Mouse (Mus musculus): ENCODE results near the gene Rae1. TPM values are rescaled to one million over a fixed set of nuclear protein-coding genes. Genes with fewer than 3 reads are reported as not detected.

Gene Rae1
- polyA plus RNA-seq, 1 experiment from 2014 or later = 156 TPM

- no peaks in the 10 kb centered on the region for H3K4me1 ChIP-seq (replicated peaks; ENCODE audit: control insufficient read depth, insufficient read depth, low read length)
- 96% methylated on average over 8 of the region's 8 CpGs for WGBS
- ATAC-seq = no peak
- H3K9ac ChIP-seq (replicated peaks; ENCODE audit: low read depth, low read length) = no peak overlapping the region
- no peak overlapping the region for H3K4me3 ChIP-seq (replicated peaks; ENCODE audit: low read length)
- H3K27me3 ChIP-seq (replicated peaks; ENCODE audit: control insufficient read depth, insufficient read depth, low read length) = no peaks in the 10 kb centered on the region
- peaks cover 69% of the 10 kb centered on the region for H3K36me3 ChIP-seq (ENCODE audit: control insufficient read depth, insufficient read depth)
- H3K4me2 ChIP-seq (ENCODE audit: low read length) = no peak overlapping the region
- no peak overlapping the region for H3K27ac ChIP-seq (ENCODE audit: low read length)
- no peaks in the 10 kb centered on the region for H3K9me3 ChIP-seq (ENCODE audit: control insufficient read depth, low read length)
These were observed 11.5 kb downstream of the Rae1 start for GRCm38 (mm10) chr2:173011440-173011839.

- peaks cover 5% of the 10 kb centered on the region for H3K4me1 ChIP-seq (replicated peaks; ENCODE audit: control insufficient read depth, insufficient read depth, low read length)
- no peaks in the 10 kb centered on the region for H3K27me3 ChIP-seq (replicated peaks; ENCODE audit: control insufficient read depth, insufficient read depth, low read length)
- no peaks in the 10 kb centered on the region for H3K9me3 ChIP-seq (ENCODE audit: control insufficient read depth, low read length)
- H3K9ac ChIP-seq (replicated peaks; ENCODE audit: low read depth, low read length) = no peak overlapping the region
- ATAC-seq = no peak
- H3K4me3 ChIP-seq (replicated peaks; ENCODE audit: low read length) = no peak overlapping the region
- H3K36me3 ChIP-seq (ENCODE audit: control insufficient read depth, insufficient read depth) = peaks cover 42% of the 10 kb centered on the region
- 81% methylated on average over 7 of the region's 7 CpGs for WGBS
- no peak overlapping the region for H3K27ac ChIP-seq (ENCODE audit: low read length)
- no peak overlapping the region for H3K4me2 ChIP-seq (ENCODE audit: low read length)
These were observed 14.9 kb downstream of the Rae1 start for GRCm38 (mm10) chr2:173014741-173015287.

- peaks cover 16% of the 10 kb centered on the region for H3K36me3 ChIP-seq (ENCODE audit: control insufficient read depth, insufficient read depth)
- 57% methylated on average over 6 of the region's 6 CpGs for WGBS
- H3K27me3 ChIP-seq (replicated peaks; ENCODE audit: control insufficient read depth, insufficient read depth, low read length) = no peaks in the 10 kb centered on the region
- H3K9me3 ChIP-seq (ENCODE audit: control insufficient read depth, low read length) = no peaks in the 10 kb centered on the region
- peaks cover 20% of the 10 kb centered on the region for H3K4me1 ChIP-seq (replicated peaks; ENCODE audit: control insufficient read depth, insufficient read depth, low read length)
- no peak overlapping the region for H3K27ac ChIP-seq (ENCODE audit: low read length)
- H3K4me3 ChIP-seq (replicated peaks; ENCODE audit: low read length) = no peak overlapping the region
- no peak for ATAC-seq
- H3K4me2 ChIP-seq (ENCODE audit: low read length) = no peak overlapping the region
- no peak overlapping the region for H3K9ac ChIP-seq (replicated peaks; ENCODE audit: low read depth, low read length)
These were observed 18.0 kb downstream of the Rae1 start for GRCm38 (mm10) chr2:173017940-173018339.

GRCm38 (mm10) chr2:173018618-173019017 lies 18.7 kb downstream of the Rae1 start:
- Histone ChIP-seq H3K27ac (ENCODE audit: low read length) (no peak overlapping the region), H3K4me2 (ENCODE audit: low read length) (no peak overlapping the region), H3K36me3 (ENCODE audit: control insufficient read depth, insufficient read depth) (peaks cover 10% of the 10 kb centered on the region), H3K9me3 (ENCODE audit: control insufficient read depth, low read length) (no peaks in the 10 kb centered on the region), H3K4me1 (replicated peaks; ENCODE audit: control insufficient read depth, insufficient read depth, low read length) (peaks cover 26% of the 10 kb centered on the region), H3K9ac (replicated peaks; ENCODE audit: low read depth, low read length) (no peak overlapping the region), H3K4me3 (replicated peaks; ENCODE audit: low read length) (no peak overlapping the region), H3K27me3 (replicated peaks; ENCODE audit: control insufficient read depth, insufficient read depth, low read length) (no peaks in the 10 kb centered on the region)
- WGBS = 25% methylated on average over 8 of the region's 8 CpGs
- ATAC-seq = no peak

GRCm38 (mm10) chr2:173019322-173019721 lies 19.4 kb downstream of the Rae1 start:
- 11% methylated on average over 9 of the region's 9 CpGs for WGBS
- H3K9me3 ChIP-seq (ENCODE audit: control insufficient read depth, low read length) = no peaks in the 10 kb centered on the region
- H3K4me2 ChIP-seq (ENCODE audit: low read length) = peak overlapping the region; percentile 86
- 0 out of 2 replicates have a peak, but pooled peaks have one; percentile 0 for ATAC-seq
- H3K27me3 ChIP-seq (replicated peaks; ENCODE audit: control insufficient read depth, insufficient read depth, low read length) = no peaks in the 10 kb centered on the region
- H3K36me3 ChIP-seq (ENCODE audit: control insufficient read depth, insufficient read depth) = peaks cover 9% of the 10 kb centered on the region
- H3K27ac ChIP-seq (ENCODE audit: low read length) = no peak overlapping the region
- H3K4me3 ChIP-seq (replicated peaks; ENCODE audit: low read length) = peak overlapping the region; percentile 48
- H3K4me1 ChIP-seq (replicated peaks; ENCODE audit: control insufficient read depth, insufficient read depth, low read length) = peaks cover 31% of the 10 kb centered on the region
- H3K9ac ChIP-seq (replicated peaks; ENCODE audit: low read depth, low read length) = peak overlapping the region; percentile 49

- Histone ChIP-seq H3K36me3 (ENCODE audit: control insufficient read depth, insufficient read depth) (peaks cover 9% of the 10 kb centered on the region), H3K27ac (ENCODE audit: low read length) (no peak overlapping the region), H3K4me1 (replicated peaks; ENCODE audit: control insufficient read depth, insufficient read depth, low read length) (peaks cover 36% of the 10 kb centered on the region), H3K4me3 (replicated peaks; ENCODE audit: low read length) (peak overlapping the region; percentile 48), H3K9ac (replicated peaks; ENCODE audit: low read depth, low read length) (peak overlapping the region; percentile 49), H3K4me2 (ENCODE audit: low read length) (peak overlapping the region; percentile 86), H3K27me3 (replicated peaks; ENCODE audit: control insufficient read depth, insufficient read depth, low read length) (no peaks in the 10 kb centered on the region), H3K9me3 (ENCODE audit: control insufficient read depth, low read length) (no peaks in the 10 kb centered on the region)
- under 1% methylated on average over 27 of the region's 29 CpGs for WGBS
- peak; percentile 79 for ATAC-seq
These were observed 19.9 kb downstream of the Rae1 start for GRCm38 (mm10) chr2:173019790-173020189.

GRCm38 (mm10) chr2:173020430-173020829 lies 20.5 kb downstream of the Rae1 start, which contains the start of gene Rbm38:
Rbm38 (plus strand) TSS chr2:173020498.
- Histone ChIP-seq H3K27me3 (replicated peaks; ENCODE audit: control insufficient read depth, insufficient read depth, low read length) (no peaks in the 10 kb centered on the region), H3K9me3 (ENCODE audit: control insufficient read depth, low read length) (no peaks in the 10 kb centered on the region), H3K4me2 (ENCODE audit: low read length) (peak within 1 kb of the TSS; percentile 86), H3K27ac (ENCODE audit: low read length) (no peak within 1 kb of the TSS), H3K9ac (replicated peaks; ENCODE audit: low read depth, low read length) (peak within 1 kb of the TSS; percentile 49), H3K4me1 (replicated peaks; ENCODE audit: control insufficient read depth, insufficient read depth, low read length) (peaks cover 42% of the 10 kb centered on the region), H3K4me3 (replicated peaks; ENCODE audit: low read length) (peak within 1 kb of the TSS; percentile 48), H3K36me3 (ENCODE audit: control insufficient read depth, insufficient read depth) (peaks cover 7% of the 10 kb centered on the region)
- ATAC-seq = no peak
- 27% methylated on average over 11 of the region's 11 CpGs for WGBS

- under 1% methylated on average over 54 of the region's 54 CpGs for WGBS
- peak overlapping the region; percentile 50; the same call in 1 of the 2 replicates for H3K27ac ChIP-seq (ENCODE audit: low read length)
- peak overlapping the region; percentile 85 for H3K4me2 ChIP-seq (ENCODE audit: low read length)
- ATAC-seq = peak; percentile 85
- H3K4me1 ChIP-seq (replicated peaks; ENCODE audit: control insufficient read depth, insufficient read depth, low read length) = peaks cover 43% of the 10 kb centered on the region
- no peaks in the 10 kb centered on the region for H3K36me3 ChIP-seq (ENCODE audit: control insufficient read depth, insufficient read depth)
- peak overlapping the region; percentile 77 for H3K9ac ChIP-seq (replicated peaks; ENCODE audit: low read depth, low read length)
- H3K9me3 ChIP-seq (ENCODE audit: control insufficient read depth, low read length) = no peaks in the 10 kb centered on the region
- H3K27me3 ChIP-seq (replicated peaks; ENCODE audit: control insufficient read depth, insufficient read depth, low read length) = no peaks in the 10 kb centered on the region
- H3K4me3 ChIP-seq (replicated peaks; ENCODE audit: low read length) = peak overlapping the region; percentile 79
These were observed 21.7 kb downstream of the Rae1 start for GRCm38 (mm10) chr2:173021633-173022055.

- peak; percentile 43 for ATAC-seq
- Histone ChIP-seq H3K27ac (ENCODE audit: low read length) (peak overlapping the region; percentile 50; the same call in 1 of the 2 replicates), H3K4me2 (ENCODE audit: low read length) (peak overlapping the region; percentile 85), H3K4me3 (replicated peaks; ENCODE audit: low read length) (peak overlapping the region; percentile 79), H3K36me3 (ENCODE audit: control insufficient read depth, insufficient read depth) (no peaks in the 10 kb centered on the region), H3K4me1 (replicated peaks; ENCODE audit: control insufficient read depth, insufficient read depth, low read length) (peaks cover 43% of the 10 kb centered on the region), H3K9me3 (ENCODE audit: control insufficient read depth, low read length) (no peaks in the 10 kb centered on the region), H3K9ac (replicated peaks; ENCODE audit: low read depth, low read length) (peak overlapping the region; percentile 77), H3K27me3 (replicated peaks; ENCODE audit: control insufficient read depth, insufficient read depth, low read length) (no peaks in the 10 kb centered on the region)
- under 1% methylated on average over 47 of the region's 51 CpGs for WGBS
These were observed 22.3 kb downstream of the Rae1 start for GRCm38 (mm10) chr2:173022056-173022681.

Data from forebrain, embryonic 16.5 days (tissue).